Mouse (Mus musculus) gastrocnemius, postnatal 10 days (tissue): ENCODE measurements around the gene C530025M09Rik. TPM values are rescaled to one million over a fixed set of nuclear protein-coding genes. Genes with fewer than 3 reads are reported as not detected.

Source experiments
- DNase-seq: peaks from one replicate; pipeline ENCODE4 v3.0.0; 2021; ENCODE audit warnings: mixed read lengths
- total RNA-seq, 2 experiments: library from RNA; stranded (reverse); gene quantifications; 2 replicates each; pipeline ENCODE4 v1.2.3; 2021

C530025M09Rik gene
- total RNA-seq, 2 experiments from 2014 or later, result not detected

DNA sequence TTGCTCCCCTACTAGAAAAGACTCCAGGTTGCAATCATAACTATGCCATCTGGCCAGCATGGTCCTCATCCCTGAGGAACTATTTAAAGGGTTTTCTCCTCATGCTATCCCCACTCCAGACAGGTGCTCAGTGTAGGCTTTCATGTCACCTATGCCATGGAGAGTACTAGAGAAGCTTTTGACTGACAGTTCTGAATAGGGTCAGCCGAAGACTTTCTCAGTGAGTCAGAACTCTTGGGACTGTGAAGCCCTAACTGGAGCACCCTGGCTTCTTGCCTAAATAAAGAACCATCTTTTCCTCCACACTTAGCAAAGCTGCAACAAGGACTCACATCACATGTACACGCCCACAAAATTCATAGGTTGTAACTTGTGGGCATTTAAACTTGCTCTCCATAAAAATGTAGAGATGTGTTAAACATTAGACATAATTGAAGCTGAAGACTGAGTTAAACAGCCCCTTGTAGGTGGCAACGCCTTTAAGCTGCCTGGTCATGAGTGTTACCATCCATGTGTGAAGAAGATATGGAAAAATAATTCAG is 26.3 kb downstream of the C530025M09Rik start:
- DNase-seq, result no peak

DNA sequence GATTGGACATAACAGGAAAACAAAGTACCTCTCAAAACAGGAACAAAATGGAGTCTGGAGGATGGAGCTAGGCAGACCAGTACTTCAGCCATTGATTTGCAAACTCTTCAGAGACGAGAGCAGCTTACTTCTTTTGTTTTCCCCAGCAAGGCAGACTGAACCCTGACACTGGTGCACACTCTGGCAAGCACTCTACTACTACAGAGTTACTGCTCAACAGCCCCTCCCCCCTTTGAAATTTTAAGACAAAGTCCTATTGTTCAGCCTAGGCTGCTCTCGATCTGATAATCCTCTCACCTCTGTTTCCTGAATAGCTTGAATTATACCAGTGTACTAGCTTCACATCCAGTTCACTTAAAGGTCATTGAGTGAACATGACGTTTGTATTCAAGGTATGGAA is 32.4 kb downstream of the C530025M09Rik start:
- no peak for DNase-seq

Other genes starting within 250 kb of the C530025M09Rik start
- under 1 TPM in 1 of 2 experiments, not detected in 1; 0.36 TPM for gene Syndig1, start 2.0 kb downstream of the C530025M09Rik start, total RNA-seq